Mouse (Mus musculus): ENCODE data around the gene Dgat2.

Dgat2 gene

DNA sequence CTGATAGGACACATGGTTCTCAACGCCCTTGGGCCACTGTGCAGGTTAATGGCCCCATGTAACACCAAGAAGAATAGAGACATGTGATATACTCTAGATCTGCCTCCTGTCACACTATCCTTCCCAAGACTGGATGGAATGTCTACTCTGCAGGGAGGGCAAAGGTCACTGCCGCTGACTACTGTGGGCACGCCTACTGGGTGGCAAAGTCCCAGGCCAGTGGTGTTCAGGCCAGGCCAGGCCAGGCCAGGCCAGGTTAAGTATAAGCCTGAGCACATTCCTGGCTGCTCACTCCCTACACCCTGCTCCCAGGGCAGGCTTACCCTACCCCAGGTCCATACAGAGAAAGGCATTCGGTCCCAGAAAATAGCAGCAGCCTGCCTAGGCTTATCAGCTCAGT lies 21.0 kb downstream of the Dgat2 start:
- no peak for DNase-seq (ENCODE audit: low read depth)

GRCm38 (mm10) chr7:99160995-99161394 lies 21.5 kb downstream of the Dgat2 start:
- DNase-seq (ENCODE audit: low read depth) = no peak

- no peak for DNase-seq (ENCODE audit: low read depth)
Observed at GRCm38 (mm10) chr7:99159446-99159845, 23.1 kb downstream of the Dgat2 start.

DNA sequence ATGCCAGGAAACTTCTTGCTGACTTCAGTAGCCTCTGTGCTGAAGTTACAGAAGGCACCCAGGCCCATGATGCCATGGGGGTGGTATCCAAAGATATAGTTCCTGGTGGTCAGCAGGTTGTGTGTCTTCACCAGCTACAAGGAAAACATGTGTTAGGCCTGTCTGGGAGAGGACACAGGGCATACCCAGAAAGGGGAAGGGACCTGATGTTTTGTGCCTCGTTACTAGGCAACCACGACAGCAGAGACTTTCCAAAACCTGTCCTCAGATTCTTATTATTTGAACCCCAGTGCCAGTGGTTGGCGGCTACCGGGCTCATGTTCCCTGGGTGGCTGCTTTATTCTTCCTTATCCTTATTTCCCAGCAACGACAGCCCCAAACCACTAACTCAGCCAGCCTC lies 23.6 kb downstream of the Dgat2 start:
- DNase-seq (ENCODE audit: low read depth) = no peak

GRCm38 (mm10) chr7:99158011-99158410 lies 24.5 kb downstream of the Dgat2 start:
- DNase-seq (ENCODE audit: low read depth) = no peak

DNA sequence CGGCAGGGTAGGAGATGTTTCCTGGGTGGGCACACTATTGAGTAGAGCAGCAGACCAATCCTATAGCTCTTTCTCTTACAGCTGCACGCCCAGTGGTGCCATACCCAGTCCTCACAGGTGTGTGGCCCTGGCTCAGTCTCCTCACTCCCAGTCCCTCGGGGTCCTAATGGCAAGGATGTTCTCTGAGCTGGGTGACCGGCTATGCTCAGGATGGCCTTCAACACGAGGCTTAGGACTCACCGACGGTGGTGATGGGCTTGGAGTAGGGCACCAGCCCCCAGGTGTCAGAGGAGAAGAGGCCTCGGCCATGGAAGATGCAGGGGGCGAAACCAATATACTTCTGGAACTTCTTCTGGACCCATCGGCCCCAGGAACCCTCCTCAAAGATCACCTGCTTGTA lies 25.8 kb downstream of the Dgat2 start:
- DNase-seq (ENCODE audit: low read depth) = no peak

GRCm38 (mm10) chr7:99155311-99156289 lies 26.9 kb downstream of the Dgat2 start:
- no peak for DNase-seq (ENCODE audit: low read depth)

DNA sequence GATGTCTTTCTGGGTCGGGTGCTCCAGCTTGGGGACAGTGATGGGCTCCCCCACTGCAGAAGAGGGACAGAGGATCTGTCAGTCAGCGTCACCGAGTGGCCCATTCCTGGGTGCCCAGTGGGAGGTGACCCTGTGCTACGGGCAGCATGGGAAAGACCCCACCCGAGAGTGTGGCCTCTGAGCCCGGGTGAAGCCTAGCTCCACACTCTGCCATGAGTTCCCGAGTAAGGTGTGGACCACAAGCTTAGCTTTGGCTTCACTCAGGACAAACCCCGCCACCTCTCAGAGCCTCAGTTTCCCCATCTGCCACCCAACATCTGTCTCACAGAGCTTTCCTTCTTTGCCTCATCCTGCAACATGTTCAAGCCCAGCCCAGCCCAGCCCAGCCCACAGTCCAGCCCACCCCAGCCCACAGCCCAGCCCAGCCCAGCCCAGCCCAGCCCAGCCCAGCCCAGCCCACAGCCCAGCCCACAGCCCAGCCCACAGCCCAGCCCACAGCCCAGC lies 27.8 kb downstream of the Dgat2 start:
- no peak for DNase-seq (ENCODE audit: low read depth)

- DNase-seq (ENCODE audit: low read depth) = no peak
Observed at GRCm38 (mm10) chr7:99153686-99154202, 28.8 kb downstream of the Dgat2 start.

GRCm38 (mm10) chr7:99152756-99153155 lies 29.8 kb downstream of the Dgat2 start:
- no peak for DNase-seq (ENCODE audit: low read depth)

DNA sequence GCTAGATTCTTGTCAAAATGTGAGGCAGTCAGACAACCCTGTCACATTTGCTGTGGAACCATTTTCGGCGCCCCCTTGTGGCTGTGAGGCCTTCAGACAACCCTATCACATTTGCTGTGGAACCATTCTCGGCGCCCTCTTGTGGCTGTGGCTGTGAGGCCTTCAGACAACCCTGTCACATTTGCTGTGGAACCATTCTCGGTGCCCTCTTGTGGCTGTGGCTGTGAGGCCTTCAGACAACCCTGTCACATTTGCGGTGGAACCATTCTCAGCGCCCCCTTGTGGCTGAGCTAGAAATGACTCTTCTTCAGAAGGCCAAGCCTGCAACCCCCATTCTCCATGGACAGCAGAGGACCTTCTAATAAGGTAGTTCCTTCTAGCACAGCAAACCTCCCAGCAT lies 31.2 kb downstream of the Dgat2 start:
- peak; percentile 98 for DNase-seq (ENCODE audit: low read depth)

GRCm38 (mm10) chr7:99149017-99149416 lies 33.5 kb downstream of the Dgat2 start:
- no peak for DNase-seq (ENCODE audit: low read depth)

DNA sequence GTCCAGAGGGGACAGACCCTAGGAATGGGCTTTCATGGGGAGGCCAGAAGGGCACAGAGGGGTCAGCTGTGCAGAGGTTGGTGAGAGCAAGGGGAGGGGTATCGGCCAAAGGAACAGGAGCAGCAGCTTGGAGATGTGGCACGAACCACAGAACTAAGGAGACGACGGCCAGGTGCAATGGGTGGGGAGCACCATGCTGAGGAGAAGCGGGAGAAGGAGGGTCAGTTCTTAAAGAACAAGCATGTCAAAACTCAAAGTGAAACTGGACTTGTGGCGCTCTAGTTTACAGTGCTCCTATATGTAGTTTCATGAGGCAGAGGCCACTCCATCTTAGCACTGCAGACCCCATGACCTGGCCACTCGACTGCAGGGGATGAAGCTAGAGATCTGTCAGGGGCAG lies 35.0 kb downstream of the Dgat2 start:
- DNase-seq (ENCODE audit: low read depth) = no peak

DNA sequence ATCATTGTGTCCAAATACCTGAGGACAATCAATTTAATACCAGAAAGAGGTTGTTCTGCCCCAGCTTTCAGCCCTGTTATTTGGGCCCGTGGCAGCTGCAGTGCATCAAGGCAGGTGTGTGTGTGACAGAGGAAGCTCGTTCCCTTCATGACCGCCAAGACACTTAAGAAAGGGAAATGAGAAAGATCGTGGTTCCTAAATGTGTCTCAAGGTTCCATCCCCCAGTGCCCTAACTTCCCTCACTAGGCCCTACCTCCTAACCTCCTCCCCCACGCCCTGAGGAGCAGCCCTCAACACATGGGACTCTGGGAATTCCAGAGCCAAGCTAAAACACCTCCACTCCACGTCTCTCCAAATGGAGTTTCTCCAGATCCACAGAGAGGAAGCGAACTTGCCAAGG lies 35.6 kb downstream of the Dgat2 start:
- no peak for DNase-seq (ENCODE audit: low read depth)

- no peak for DNase-seq (ENCODE audit: low read depth)
Observed at GRCm38 (mm10) chr7:99146011-99146410, 36.5 kb downstream of the Dgat2 start.

DNA sequence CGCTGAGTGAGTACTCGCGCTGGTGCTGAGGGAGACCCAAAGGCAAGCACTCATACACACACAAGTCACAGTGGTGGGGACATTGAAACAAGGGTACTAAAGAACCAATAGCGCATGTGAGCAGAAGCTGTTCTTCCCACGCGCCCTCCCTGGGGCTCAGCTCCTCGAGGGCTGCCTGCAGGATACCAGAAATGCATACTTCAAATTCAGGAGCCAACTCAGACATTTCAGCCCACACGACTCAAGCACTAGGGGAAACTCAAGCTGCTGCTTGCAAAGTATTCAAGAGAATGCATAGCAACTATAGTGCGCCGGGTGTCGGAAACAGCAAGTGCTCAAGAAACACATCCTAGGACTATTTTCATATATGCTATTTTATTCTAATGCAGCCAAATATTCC lies 37.9 kb downstream of the Dgat2 start:
- DNase-seq (ENCODE audit: low read depth) = no peak

DNA sequence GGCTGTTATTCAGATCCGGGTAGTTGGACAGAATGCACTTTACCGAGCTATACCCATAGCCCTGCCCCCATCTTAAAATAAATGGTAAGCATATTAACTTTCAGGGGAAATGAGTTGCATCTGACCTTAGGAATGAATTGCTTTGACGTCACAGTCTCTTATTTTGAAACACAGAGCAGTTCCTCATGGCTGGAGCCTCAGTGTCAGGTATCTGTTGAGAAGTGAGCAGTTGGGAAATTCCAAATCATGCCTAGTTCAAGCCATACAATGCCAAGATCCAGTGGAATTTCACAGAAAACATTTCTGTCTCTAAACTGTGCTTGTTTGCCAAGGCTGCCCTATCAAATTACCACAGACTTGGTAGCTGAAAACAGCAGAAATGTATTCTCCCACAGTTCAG lies 39.3 kb downstream of the Dgat2 start:
- no peak for DNase-seq (ENCODE audit: low read depth)

DNA sequence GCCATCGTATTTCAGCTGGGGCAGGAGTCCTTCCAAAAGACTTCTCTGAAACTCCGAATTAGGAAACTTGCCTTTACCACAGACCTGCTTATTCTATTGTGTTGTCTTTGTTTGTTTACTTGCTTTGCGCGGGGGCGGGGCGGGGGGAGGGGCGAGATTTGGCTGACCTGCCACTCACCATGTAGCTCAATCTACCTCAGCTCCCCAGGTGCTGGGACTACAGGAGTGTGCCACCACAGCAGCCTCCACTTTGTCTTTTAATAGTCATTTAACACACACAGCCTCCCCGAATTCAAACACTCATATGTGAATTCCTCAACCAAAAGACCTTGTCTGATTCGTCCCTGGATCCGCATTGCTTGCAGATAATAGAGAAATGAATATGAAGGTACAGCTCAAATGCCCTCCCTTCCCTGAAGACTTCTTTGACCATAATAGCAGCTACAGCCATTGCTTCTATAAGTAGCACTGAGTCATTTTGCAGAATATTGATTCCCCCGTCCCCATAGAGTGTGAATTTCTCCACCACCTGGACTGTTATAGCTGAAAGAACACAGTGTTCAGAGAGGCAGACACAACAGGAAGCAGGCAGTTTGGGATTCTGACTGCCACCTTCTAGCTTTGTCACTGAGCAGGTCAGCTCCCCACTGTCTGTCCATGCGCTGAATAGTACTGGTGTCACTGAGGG lies 40.5 kb downstream of the Dgat2 start:
- no peak for DNase-seq (ENCODE audit: low read depth)

DNA sequence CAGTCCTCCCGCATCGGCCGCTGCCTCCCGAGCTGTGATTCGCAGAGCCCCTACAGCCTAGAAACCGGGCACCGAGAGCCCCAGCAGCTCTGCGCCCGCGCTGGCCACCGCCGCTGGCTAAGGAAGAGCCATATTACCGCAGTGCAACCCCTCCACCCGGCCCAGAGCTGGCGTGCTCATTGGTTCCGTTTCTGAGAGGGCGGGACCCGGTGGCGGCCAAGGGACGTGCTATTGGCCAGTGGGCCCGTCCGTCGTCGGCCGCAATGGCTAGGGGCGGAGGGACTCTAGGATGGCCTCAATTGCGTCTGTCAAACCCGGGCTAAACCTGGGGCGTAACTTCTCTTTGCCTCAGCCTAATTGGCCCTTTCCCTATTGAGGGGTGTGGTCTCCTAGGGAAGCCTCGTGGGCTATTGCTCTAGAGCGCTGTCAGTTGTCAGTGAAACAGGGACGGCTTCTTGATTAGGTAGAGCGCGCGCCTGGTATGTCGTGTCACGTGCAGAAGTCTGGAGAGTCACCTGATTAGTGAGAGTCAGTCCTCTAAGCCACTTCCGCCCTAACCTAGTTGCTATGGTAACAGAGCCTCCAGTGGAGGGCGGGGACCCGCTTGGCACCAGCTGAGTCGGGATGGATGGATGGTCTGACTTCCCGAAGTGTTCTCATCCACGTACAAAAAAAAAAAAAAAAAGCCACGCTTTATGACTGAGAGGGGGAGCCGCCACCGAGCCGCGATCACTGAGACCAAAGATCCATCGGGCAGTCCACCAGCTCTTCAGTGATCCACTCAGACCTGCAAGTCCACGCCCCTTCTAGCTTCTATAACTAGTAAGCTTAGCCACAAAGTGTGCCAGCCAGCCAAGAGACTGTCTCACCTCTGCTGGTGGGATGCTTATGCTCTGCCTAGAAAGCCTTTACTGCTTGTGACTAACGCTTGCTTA lies 41.3 kb downstream of the Dgat2 start, which contains the start of gene Uvrag:
Gene Uvrag (minus strand): TSS at position 158 of the 935 bp plus-strand sequence.
- peak; percentile 96 for DNase-seq (ENCODE audit: low read depth)

GRCm38 (mm10) chr7:99140511-99140910 lies 42.0 kb downstream of the Dgat2 start:
- DNase-seq (ENCODE audit: low read depth) = no peak

- no peak for DNase-seq (ENCODE audit: low read depth)
Observed at GRCm38 (mm10) chr7:99139841-99140491, 42.6 kb downstream of the Dgat2 start.

All from c-Kit-positive CD71-negative TER-119-negative erythroid progenitor cells, embryonic 14.5 days (primary cell).